Mouse (Mus musculus): ENCODE results near the gene Gypa.

Gypa gene

GRCm38 (mm10) chr8:80551303-80551702 is 57.7 kb downstream of the Gypa start:
- DNase-seq, result no peak

DNA sequence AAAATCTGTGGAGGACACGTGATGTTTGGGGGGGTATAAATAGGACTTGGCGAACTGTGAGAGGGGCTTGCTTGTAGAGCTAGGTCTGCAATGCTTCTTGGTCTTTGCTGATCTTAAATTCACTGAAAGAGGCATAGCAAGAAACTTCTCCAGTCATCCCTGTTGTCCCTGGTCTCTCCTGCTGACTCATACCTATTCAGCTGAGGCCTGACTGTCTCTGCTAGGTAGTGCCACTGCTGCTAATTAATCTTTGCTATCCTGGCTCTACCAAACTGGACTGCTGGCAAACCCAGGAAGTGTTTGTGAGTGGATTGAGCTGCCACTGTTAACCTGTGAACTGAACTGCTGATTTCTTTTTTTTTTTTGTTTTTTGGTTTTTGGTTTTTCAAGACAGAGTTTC is 61.4 kb downstream of the Gypa start:
- DNase-seq, result no peak

Data from cerebellum, adult 9-11 months (tissue).